Mouse (Mus musculus) lung, adult 2 months (tissue): Measurements from ENCODE around the gene Dcps. TPM values are rescaled to one million over a fixed set of nuclear protein-coding genes. Genes with fewer than 3 reads are reported as not detected.

Source experiments
- DNase-seq: peaks from one replicate; pipeline ENCODE4 v3.0.0; 2022
- H3K4me1 ChIP-seq: fragments of 200-500 bp; 2 replicates; pipeline ENCODE4 v1.6.1; 2011; ENCODE audit warnings: low read length; ENCODE audit not compliant: control insufficient read depth, insufficient read depth
- H3K4me3 ChIP-seq: fragments of 200-500 bp; replicated peaks from 2 replicates; pipeline ENCODE3; 2011; ENCODE audit warnings: low read depth, mild to moderate bottlenecking, control low read depth, low read length; ENCODE audit errors: extremely low read depth
- CTCF ChIP-seq: fragments of 200-500 bp; IDR thresholded peaks from 2 replicates; pipeline ENCODE4 v1.5.1; 2011; ENCODE audit warnings: mild to moderate bottlenecking, low read length, control low read depth; ENCODE audit not compliant: insufficient read depth
- POLR2A ChIP-seq: fragments of 200-500 bp; IDR thresholded peaks from 2 replicates; pipeline ENCODE4 v1.6.1; 2011; ENCODE audit warnings: low read depth, mild to moderate bottlenecking, control low read depth, low read length, borderline replicate concordance; ENCODE audit errors: extremely low read depth
- WGBS: fragments of 180-500 bp; shearing (Covaris S2); methylation state at CpG from one replicate; pipeline ENCODE4 v1.1.7; 2018; 5-methylcytosine and 5-hydroxymethylcytosine counted together
- polyA plus RNA-seq: library from polyadenylated mRNA; depleted of rRNA; stranded (reverse); fragments of >200 nt; gene quantifications from 2 replicates; pipeline ENCODE4 v1.2.3, GENCODE M21; 2012

The Dcps gene
- polyA plus RNA-seq, 1 experiment = 31.2 TPM

- TF ChIP-seq POLR2A = no peak
- 21% methylated on average over 2 of the region's 2 CpGs for WGBS
- H3K4me3 ChIP-seq = no peak overlapping the region
- peaks cover 39% of the 10 kb centered on the region for H3K4me1 ChIP-seq
- no peak for DNase-seq
These were observed 52.4 kb downstream of the Dcps start for GRCm38 (mm10) chr9:35123456-35123803.

- peaks cover 36% of the 10 kb centered on the region for H3K4me1 ChIP-seq
- TF ChIP-seq CTCF (no peak), POLR2A (no peak)
- WGBS = 72% methylated on average over 5 of the region's 5 CpGs
- H3K4me3 ChIP-seq = no peak overlapping the region
- DNase-seq = no peak
These were observed 53.2 kb downstream of the Dcps start for GRCm38 (mm10) chr9:35122551-35123266.

- Histone ChIP-seq H3K4me3 (no peak within 1 kb of the TSS), H3K4me1 (peaks cover 15% of the 10 kb centered on the region)
- WGBS = 67% methylated on average over 6 of the region's 6 CpGs
- TF ChIP-seq POLR2A (no peak), CTCF (no peak)
- no peak for DNase-seq
These were observed 56.7 kb downstream of the Dcps start, which contains the start of gene St3gal4 for GRCm38 (mm10) chr9:35119168-35119567. St3gal4 (minus strand) TSS chr9:35119268.

GRCm38 (mm10) chr9:35118563-35118962, 57.3 kb downstream of the Dcps start:
- Histone ChIP-seq H3K4me3 (no peak overlapping the region), H3K4me1 (peaks cover 12% of the 10 kb centered on the region)
- TF ChIP-seq CTCF (no peak), POLR2A (no peak)
- 72% methylated on average over 2 of the region's 2 CpGs for WGBS
- no peak for DNase-seq

- 12% methylated on average over 15 of the region's 15 CpGs for WGBS
These were observed 58.2 kb downstream of the Dcps start for GRCm38 (mm10) chr9:35117384-35118295.

GRCm38 (mm10) chr9:35116391-35117381, 59.2 kb downstream of the Dcps start:
- DNase-seq = peak; percentile 79
- under 1% methylated on average over 81 of the region's 84 CpGs for WGBS
- Histone ChIP-seq H3K4me3 (peak overlapping the region; percentile 77), H3K4me1 (peaks cover 16% of the 10 kb centered on the region)
- TF ChIP-seq CTCF (no peak), POLR2A (peak; percentile 87; the same call in 1 of the 2 replicates)

More at GRCm38 (mm10) chr9:35117384-35118295, 58.2 kb downstream of the Dcps start:
- DNase-seq = peak; percentile 52
- TF ChIP-seq CTCF (no peak), POLR2A (peak; percentile 32; the same call in 1 of the 2 replicates)
- peak overlapping the region; percentile 20 for H3K4me3 ChIP-seq
- peaks cover 14% of the 10 kb centered on the region for H3K4me1 ChIP-seq

- no peak for TF ChIP-seq CTCF
- TF ChIP-seq POLR2A = no peak
- DNase-seq = no peak
- 16% methylated on average over 4 of the region's 4 CpGs for WGBS
- peaks cover 17% of the 10 kb centered on the region for H3K4me1 ChIP-seq
- peak overlapping the region; percentile 77 for H3K4me3 ChIP-seq
These were observed 60.1 kb downstream of the Dcps start for GRCm38 (mm10) chr9:35115804-35116203.

GRCm38 (mm10) chr9:35115299-35115698, 60.6 kb downstream of the Dcps start:
- DNase-seq = no peak
- Histone ChIP-seq H3K4me3 (peak overlapping the region; percentile 77), H3K4me1 (peaks cover 17% of the 10 kb centered on the region)
- 38% methylated on average over 4 of the region's 4 CpGs for WGBS
- no peak for TF ChIP-seq POLR2A
- no peak for TF ChIP-seq CTCF

GRCm38 (mm10) chr9:35114234-35114633, 61.6 kb downstream of the Dcps start:
- DNase-seq = no peak
- H3K4me1 ChIP-seq = peaks cover 17% of the 10 kb centered on the region
- TF ChIP-seq POLR2A (no peak), CTCF (no peak)
- WGBS = 54% methylated on average over 3 of the region's 3 CpGs
- H3K4me3 ChIP-seq = no peak overlapping the region
